Mouse (Mus musculus) forebrain, postnatal 0 days (tissue): Measurements from ENCODE around the gene 2410131K14Rik. TPM values are rescaled to one million over a fixed set of nuclear protein-coding genes. Genes with fewer than 3 reads are reported as not detected.

ENCODE experiments used
- ATAC-seq: fragments of 200-750 bp; cut with Nextera tagmentation; 2 replicates; pipeline ENCODE4 v1.8.0; 2017; ENCODE audit warnings: mild to moderate bottlenecking, moderate library complexity
- DNase-seq: peaks from one replicate; pipeline ENCODE4 v3.0.0-alpha.2; 2015
- H3K27ac ChIP-seq: fragments of 300-500 bp; sonication (generic); 2 replicates; pipeline ENCODE4 v1.5.1; 2014; ENCODE audit warnings: low read depth, mild to moderate bottlenecking, antibody characterized with exemption, low read length, moderate library complexity, mixed read lengths
- H3K27me3 ChIP-seq: fragments of 300-500 bp; sonication (generic); 2 replicates; pipeline ENCODE4 v1.6.1; 2014; ENCODE audit warnings: mild to moderate bottlenecking, low read length, mixed read lengths; ENCODE audit not compliant: insufficient read depth
- H3K36me3 ChIP-seq: fragments of 300-500 bp; sonication (generic); 2 replicates; pipeline ENCODE4 v1.6.1; 2014; ENCODE audit warnings: mild to moderate bottlenecking, moderate library complexity; ENCODE audit not compliant: insufficient read depth
- H3K4me1 ChIP-seq: fragments of 300-500 bp; sonication (generic); 2 replicates; pipeline ENCODE4 v1.6.1; 2014; ENCODE audit warnings: antibody characterized with exemption; ENCODE audit not compliant: insufficient read depth
- H3K4me2 ChIP-seq: fragments of 300-500 bp; sonication (generic); 2 replicates; pipeline ENCODE4 v1.6.1; 2014; ENCODE audit warnings: low read depth, mild to moderate bottlenecking, moderate library complexity
- H3K4me3 ChIP-seq: fragments of 300-500 bp; sonication (generic); 2 replicates; pipeline ENCODE4 v1.5.1; 2014; ENCODE audit warnings: low read depth, low read length, mixed read lengths
- H3K9ac ChIP-seq: fragments of 300-500 bp; sonication (generic); 2 replicates; pipeline ENCODE4 v1.6.1; 2014; ENCODE audit warnings: mild to moderate bottlenecking
- H3K9me3 ChIP-seq: fragments of 300-500 bp; sonication (generic); 2 replicates; pipeline ENCODE4 v1.6.1; 2016; ENCODE audit warnings: low read length
- CTCF ChIP-seq: sonication (generic); IDR thresholded peaks from 2 replicates; pipeline ENCODE4 v1.5.1; 2016; ENCODE audit warnings: antibody characterized with exemption, control low read depth, low read depth
- WGBS: fragments of 180-500 bp; shearing (Covaris S2); extraction: QIAGEN DNeasy Blood & Tissue Kit; methylation state at CpG from one replicate; pipeline ENCODE4 v1.1.7; 2014; 5-methylcytosine and 5-hydroxymethylcytosine counted together
- polyA plus RNA-seq: library from polyadenylated mRNA; unstranded; fragments of >200 nt; fragmentation: Nextera tagmentation; extraction: Ambion mirVana; gene quantifications from 2 replicates; pipeline ENCODE4 v1.2.1, GENCODE M21; 2015
- total RNA-seq: library from RNA; depleted of rRNA; stranded (reverse); fragments of >200 nt; gene quantifications from 2 replicates; pipeline ENCODE4 v1.2.3, GENCODE M21; 2014; rRNA removed

2410131K14Rik gene
- total and polyA plus RNA-seq, 2 experiments from 2014 or later, result 19.1 to 31.2 TPM

- 86% methylated on average over 19 of the region's 19 CpGs for WGBS
- H3K9me3 ChIP-seq, result no peaks in the 10 kb centered on the region
- ATAC-seq, result no peak
- H3K4me3 ChIP-seq, result no peak overlapping the region
- H3K4me2 ChIP-seq, result no peak overlapping the region
- H3K9ac ChIP-seq, result no peak overlapping the region
- TF ChIP-seq CTCF, result no peak
- H3K36me3 ChIP-seq, result no peaks in the 10 kb centered on the region
- no peak for DNase-seq
- no peaks in the 10 kb centered on the region for H3K27me3 ChIP-seq
- no peaks in the 10 kb centered on the region for H3K4me1 ChIP-seq
- no peak overlapping the region for H3K27ac ChIP-seq
These were observed 60.1 kb downstream of the 2410131K14Rik start for GRCm38 (mm10) chr5:118304970-118305618.

DNA sequence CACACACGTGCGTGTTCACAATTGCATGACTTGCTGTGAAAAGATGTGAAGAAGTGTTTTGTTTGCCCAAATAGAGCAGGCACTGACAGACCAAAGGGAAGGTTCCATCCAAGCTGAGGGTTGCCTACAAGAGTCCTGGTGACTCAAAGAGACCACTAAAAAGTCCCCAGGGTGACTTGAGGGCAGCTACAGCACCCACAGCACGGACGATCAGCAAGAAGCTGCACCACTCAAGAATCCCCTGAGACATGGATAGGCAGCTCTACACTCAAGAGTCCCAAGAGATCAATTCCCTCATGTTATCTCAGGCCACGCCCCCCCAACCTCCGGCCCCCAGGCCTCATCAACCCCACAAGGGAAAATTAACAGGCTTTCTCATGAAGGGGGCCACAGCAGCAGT lies 65.4 kb downstream of the 2410131K14Rik start:
- TF ChIP-seq CTCF, result no peak
- H3K27ac ChIP-seq, result no peak overlapping the region
- no peak for ATAC-seq
- no peak overlapping the region for H3K4me2 ChIP-seq
- no peaks in the 10 kb centered on the region for H3K36me3 ChIP-seq
- DNase-seq, result no peak
- H3K9me3 ChIP-seq, result no peaks in the 10 kb centered on the region
- 93% methylated on average over 6 of the region's 6 CpGs for WGBS
- H3K9ac ChIP-seq, result no peak overlapping the region
- H3K27me3 ChIP-seq, result no peaks in the 10 kb centered on the region
- no peaks in the 10 kb centered on the region for H3K4me1 ChIP-seq
- no peak overlapping the region for H3K4me3 ChIP-seq

DNA sequence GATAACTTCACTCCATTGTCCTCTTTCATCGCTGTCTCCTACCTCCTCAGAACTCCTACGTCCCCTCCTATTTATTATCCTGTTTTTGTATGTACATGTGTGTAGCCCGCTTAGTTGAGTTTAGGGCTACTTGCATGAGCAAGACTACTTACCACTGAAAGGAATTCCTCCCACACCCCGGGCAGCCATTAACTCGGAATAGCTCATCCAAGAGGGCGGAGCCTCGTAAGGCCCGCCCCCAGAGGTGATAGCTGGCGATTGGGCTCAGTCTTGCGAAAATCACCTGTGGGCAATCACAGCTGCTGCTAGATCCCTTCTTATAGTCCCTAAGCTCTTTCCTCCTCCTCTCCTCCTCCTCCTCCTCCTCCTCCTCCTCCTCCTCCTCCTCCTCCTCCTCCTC lies 66.2 kb downstream of the 2410131K14Rik start:
- TF ChIP-seq CTCF, result no peak
- Histone ChIP-seq H3K27me3 (no peaks in the 10 kb centered on the region), H3K4me3 (no peak overlapping the region), H3K9ac (no peak overlapping the region), H3K4me2 (no peak overlapping the region), H3K36me3 (no peaks in the 10 kb centered on the region), H3K9me3 (no peaks in the 10 kb centered on the region), H3K4me1 (no peaks in the 10 kb centered on the region), H3K27ac (no peak overlapping the region)
- 66% methylated on average over 10 of the region's 10 CpGs for WGBS
- no peak for DNase-seq
- no peak for ATAC-seq

GRCm38 (mm10) chr5:118313766-118314165 lies 68.7 kb downstream of the 2410131K14Rik start:
- WGBS, result 79% methylated on average over 6 of the region's 6 CpGs
- ATAC-seq (no peak), DNase-seq (no peak)
- no peaks in the 10 kb centered on the region for H3K4me1 ChIP-seq
- no peak overlapping the region for H3K9ac ChIP-seq
- H3K27ac ChIP-seq, result no peak overlapping the region
- TF ChIP-seq CTCF, result no peak
- no peak overlapping the region for H3K4me2 ChIP-seq
- no peaks in the 10 kb centered on the region for H3K9me3 ChIP-seq
- H3K4me3 ChIP-seq, result no peak overlapping the region
- no peaks in the 10 kb centered on the region for H3K36me3 ChIP-seq
- no peaks in the 10 kb centered on the region for H3K27me3 ChIP-seq

Other genes starting within 250 kb of the 2410131K14Rik start
- gene Tesc, start 217.5 kb upstream of the 2410131K14Rik start, total RNA-seq, result 8.5 and 13.0 TPM in 2 replicates
- gene Tesc, start 217.5 kb upstream of the 2410131K14Rik start, polyA plus RNA-seq, result 12.2 and 19.9 TPM in 2 replicates
- gene Fbxw8, start 89.8 kb upstream of the 2410131K14Rik start, total RNA-seq, result 42.8 and 51.0 TPM in 2 replicates
- gene Fbxw8, start 89.8 kb upstream of the 2410131K14Rik start, polyA plus RNA-seq, result 15.2 and 16.4 TPM in 2 replicates
- gene Hrk, start 80.6 kb upstream of the 2410131K14Rik start, total RNA-seq, result 17.3 and 26.3 TPM in 2 replicates
- 4.7 and 8.4 TPM in 2 replicates for gene Hrk, start 80.6 kb upstream of the 2410131K14Rik start, polyA plus RNA-seq
- 61.6 and 87.8 TPM in 2 replicates for gene Rnft2, start 111 bp upstream of the 2410131K14Rik start, total RNA-seq
- 10.1 and 12.4 TPM in 2 replicates for gene Rnft2, start 111 bp upstream of the 2410131K14Rik start, polyA plus RNA-seq